Mouse (Mus musculus) lung, postnatal 0 days (tissue): ENCODE data around the gene Rhox1. TPM values are rescaled to one million over a fixed set of nuclear protein-coding genes. Genes with fewer than 3 reads are reported as not detected.
"Not testable (repeated sequence)": the region's sequence is repeated elsewhere in the genome, so short reads cannot be mapped to it uniquely, and the experiment has no call there.

Experiments
- ATAC-seq: fragments of 200-750 bp; cut with Nextera tagmentation; 2 replicates; pipeline ENCODE4 v1.8.0; 2017; ENCODE audit warnings: moderate library complexity
- DNase-seq: peaks from one replicate; pipeline ENCODE4 v3.0.0-alpha.2; 2016; ENCODE audit warnings: low spot score
- H3K27ac ChIP-seq: fragments of 300-500 bp; sonication (generic); 2 replicates; pipeline ENCODE4 v1.5.1; 2014; ENCODE audit warnings: antibody characterized with exemption, mild to moderate bottlenecking, low read length, mixed read lengths
- H3K27me3 ChIP-seq: fragments of 300-500 bp; sonication (generic); replicated peaks from 2 replicates; pipeline ENCODE4 v1.6.1; 2014; ENCODE audit warnings: low read length, mixed read lengths; ENCODE audit not compliant: insufficient read depth
- H3K36me3 ChIP-seq: fragments of 300-500 bp; sonication (generic); 2 replicates; pipeline ENCODE4 v1.6.1; 2014; ENCODE audit warnings: low read length, mixed read lengths; ENCODE audit not compliant: insufficient read depth
- H3K4me1 ChIP-seq: fragments of 300-500 bp; sonication (generic); 2 replicates; pipeline ENCODE4 v1.6.1; 2014; ENCODE audit warnings: antibody characterized with exemption, low read depth, low read length, mixed read lengths; ENCODE audit not compliant: insufficient read depth
- H3K4me2 ChIP-seq: fragments of 300-500 bp; sonication (generic); replicated peaks from 2 replicates; pipeline ENCODE4 v1.6.1; 2014; ENCODE audit warnings: low read depth, mild to moderate bottlenecking, low read length, moderate library complexity, mixed read lengths
- H3K4me3 ChIP-seq: fragments of 300-500 bp; sonication (generic); 2 replicates; pipeline ENCODE4 v1.5.1; 2014; ENCODE audit warnings: low read depth, low read length
- H3K9ac ChIP-seq: fragments of 300-500 bp; sonication (generic); replicated peaks from 2 replicates; pipeline ENCODE4 v1.6.1; 2014; ENCODE audit warnings: low read depth, mild to moderate bottlenecking
- H3K9me3 ChIP-seq: fragments of 300-500 bp; sonication (generic); 2 replicates; pipeline ENCODE4 v1.6.1; 2016; ENCODE audit warnings: low read length, mixed read lengths
- CTCF ChIP-seq: IDR thresholded peaks from 2 replicates; pipeline ENCODE4 v1.5.1; 2016; ENCODE audit warnings: antibody characterized with exemption, mild to moderate bottlenecking
- EP300 ChIP-seq: IDR thresholded peaks from 2 replicates; pipeline ENCODE4 v1.6.1; 2016; ENCODE audit warnings: antibody characterized with exemption, mild to moderate bottlenecking, control low read depth
- WGBS: fragments of 180-500 bp; shearing (Covaris S2); extraction: QIAGEN DNeasy Blood & Tissue Kit; methylation state at CpG from one replicate; pipeline ENCODE4 v1.1.7; 2014; 5-methylcytosine and 5-hydroxymethylcytosine counted together
- polyA plus RNA-seq: library from polyadenylated mRNA; unstranded; fragments of >200 nt; fragmentation: Nextera tagmentation; extraction: Ambion mirVana; gene quantifications from 2 replicates; pipeline ENCODE4 v1.2.1, GENCODE M21; 2015

The Rhox1 gene
- polyA plus RNA-seq, result not detected in 2 replicates

DNA sequence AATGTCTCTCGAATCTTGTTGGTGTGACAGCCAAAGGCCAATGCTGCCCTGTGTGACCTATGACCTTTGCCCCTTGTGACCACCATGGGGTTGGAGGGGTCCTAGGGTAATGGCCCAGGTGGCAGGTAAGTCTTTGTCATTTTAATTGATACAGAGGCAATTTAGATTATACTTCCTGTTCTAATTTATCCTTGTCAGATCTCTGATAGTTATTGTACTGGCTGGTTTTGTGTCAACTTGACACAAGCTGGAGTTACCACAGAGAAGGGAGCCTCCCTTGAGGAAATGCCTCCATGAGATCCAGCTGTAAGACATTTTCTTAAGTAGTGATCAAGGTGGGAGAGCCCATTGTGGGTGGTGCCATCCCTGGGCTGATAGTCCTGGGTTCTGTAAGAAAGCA lies at the start of gene Rhox1:
Gene Rhox1 (minus strand): TSS at position 101 of the 400 bp plus-strand sequence.
- H3K27me3 ChIP-seq, H3K36me3 ChIP-seq, ATAC-seq, H3K9me3 ChIP-seq, DNase-seq, H3K4me1 ChIP-seq, H3K9ac ChIP-seq, H3K4me2 ChIP-seq, H3K4me3 ChIP-seq, H3K27ac ChIP-seq: not testable (repeated sequence)
- WGBS, result 81% methylated on average over 1 of the region's 1 CpGs

GRCm38 (mm10) chrX:37265038-37265437 lies 43.0 kb upstream of the Rhox1 start, which contains the start of gene Rhox4a:
Gene Rhox4a (plus strand): TSS chrX:37265338.
- not testable (repeated sequence) for H3K27ac ChIP-seq, H3K27me3 ChIP-seq, H3K4me1 ChIP-seq, H3K4me2 ChIP-seq, ATAC-seq, H3K4me3 ChIP-seq, H3K9ac ChIP-seq, DNase-seq, H3K9me3 ChIP-seq, H3K36me3 ChIP-seq
- 90% methylated on average over 11 of the region's 19 CpGs for WGBS

GRCm38 (mm10) chrX:37249619-37250018 lies 27.6 kb upstream of the Rhox1 start, which contains the start of gene Rhox3a:
Gene Rhox3a (plus strand): TSS chrX:37249919.
- not testable (repeated sequence) for H3K4me2 ChIP-seq, ATAC-seq, H3K4me1 ChIP-seq, H3K27ac ChIP-seq, H3K9me3 ChIP-seq, H3K9ac ChIP-seq, H3K4me3 ChIP-seq, H3K36me3 ChIP-seq, DNase-seq, H3K27me3 ChIP-seq
- no CpG with 5 or more reads among the region's 3 CpGs for WGBS

- H3K27ac ChIP-seq, H3K9ac ChIP-seq: not testable (repeated sequence)
- WGBS, result no CpG with 5 or more reads among the region's 9 CpGs
Observed at GRCm38 (mm10) chrX:37244676-37245075, 22.6 kb upstream of the Rhox1 start, which contains the start of gene Rhox2a. Gene Rhox2a (plus strand): TSS chrX:37244976.

DNA sequence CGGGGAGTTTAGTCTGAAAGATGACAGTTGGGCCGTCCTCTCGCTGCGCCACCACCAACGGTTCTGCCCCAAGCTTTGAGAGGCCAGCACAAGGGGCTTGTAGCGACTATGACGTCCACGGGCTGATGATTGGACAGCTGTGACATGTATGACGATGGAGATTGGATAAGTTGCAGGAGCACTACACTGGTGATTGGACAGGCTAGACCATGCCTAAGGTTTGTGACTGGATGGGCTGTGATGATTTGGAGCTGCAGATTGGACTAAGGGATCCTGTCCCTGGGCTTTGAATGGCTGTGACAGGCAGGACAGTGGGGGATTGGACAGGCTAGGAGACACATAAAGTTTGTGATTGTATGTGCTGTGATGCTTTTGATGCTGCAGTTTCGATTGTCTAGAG lies 11.1 kb downstream of the Rhox1 start, which contains the start of gene Gm9:
Gene Gm9 (minus strand): TSS at position 101 of the 400 bp plus-strand sequence.
- no peak within 1 kb of the TSS for H3K9ac ChIP-seq
- DNase-seq (no peak), ATAC-seq (no peak)
- H3K4me2 ChIP-seq, result no peak within 1 kb of the TSS
- H3K9me3 ChIP-seq, result no peaks in the 10 kb centered on the region
- H3K36me3 ChIP-seq, result no peaks in the 10 kb centered on the region
- no peak within 1 kb of the TSS for H3K27ac ChIP-seq
- TF ChIP-seq EP300, result no peak
- no peak for TF ChIP-seq CTCF
- H3K4me3 ChIP-seq, result no peak within 1 kb of the TSS
- no peaks in the 10 kb centered on the region for H3K27me3 ChIP-seq
- 79% methylated on average over 10 of the region's 10 CpGs for WGBS
- H3K4me1 ChIP-seq, result no peaks in the 10 kb centered on the region

More at GRCm38 (mm10) chrX:37244676-37245075, 22.6 kb upstream of the Rhox1 start, which contains the start of gene Rhox2a:
- H3K4me2 ChIP-seq, H3K4me1 ChIP-seq, ATAC-seq, H3K4me3 ChIP-seq, H3K36me3 ChIP-seq, DNase-seq, H3K9me3 ChIP-seq, H3K27me3 ChIP-seq: not testable (repeated sequence)

DNA sequence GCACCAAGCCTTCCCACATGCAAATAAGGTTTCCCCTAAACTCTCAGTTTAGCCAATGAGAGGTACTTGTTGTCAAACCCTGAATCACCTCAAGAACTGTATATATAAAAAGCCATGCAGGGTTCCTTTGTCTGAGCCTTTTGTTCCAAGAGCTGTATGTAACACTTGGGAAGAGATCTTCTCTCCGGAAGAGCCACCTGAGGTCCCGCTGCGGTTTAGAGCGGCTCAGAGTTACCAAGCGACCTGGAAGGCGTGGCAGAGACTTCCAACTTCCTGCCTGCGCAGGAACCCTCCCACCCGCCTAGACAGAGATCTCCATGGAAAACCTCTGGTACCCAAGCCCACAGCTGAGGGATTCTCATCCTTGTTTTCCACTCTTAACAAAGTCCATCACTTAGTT lies 23.4 kb downstream of the Rhox1 start:
- H3K4me3 ChIP-seq, result no peak overlapping the region
- no peak overlapping the region for H3K4me2 ChIP-seq
- H3K9me3 ChIP-seq, result no peaks in the 10 kb centered on the region
- ATAC-seq (no peak), DNase-seq (no peak)
- H3K27ac ChIP-seq, result no peak overlapping the region
- H3K4me1 ChIP-seq, result no peaks in the 10 kb centered on the region
- no peaks in the 10 kb centered on the region for H3K27me3 ChIP-seq
- TF ChIP-seq EP300, result no peak
- no peak for TF ChIP-seq CTCF
- no peak overlapping the region for H3K9ac ChIP-seq
- H3K36me3 ChIP-seq, result no peaks in the 10 kb centered on the region
- 56% methylated on average over 8 of the region's 8 CpGs for WGBS
